Mouse (Mus musculus) frontal cortex, postnatal 36 days (tissue): Measurements from ENCODE around the gene Xlr.
"Not testable (repeated sequence)": the region's sequence is repeated elsewhere in the genome, so short reads cannot be mapped to it uniquely, and the experiment has no call there.

Experiments
- DNase-seq, 2 experiments: peaks; one replicate each; pipeline ENCODE4 v3.0.0; 2022; ENCODE audit warnings: low spot score in 2 of 2

Gene Xlr

GRCm38 (mm10) chrX:53797519-53797918 lies at the start of gene Xlr:
Gene Xlr, minus strand, starts transcription at chrX:53797706.
- not testable (repeated sequence) for DNase-seq

DNA sequence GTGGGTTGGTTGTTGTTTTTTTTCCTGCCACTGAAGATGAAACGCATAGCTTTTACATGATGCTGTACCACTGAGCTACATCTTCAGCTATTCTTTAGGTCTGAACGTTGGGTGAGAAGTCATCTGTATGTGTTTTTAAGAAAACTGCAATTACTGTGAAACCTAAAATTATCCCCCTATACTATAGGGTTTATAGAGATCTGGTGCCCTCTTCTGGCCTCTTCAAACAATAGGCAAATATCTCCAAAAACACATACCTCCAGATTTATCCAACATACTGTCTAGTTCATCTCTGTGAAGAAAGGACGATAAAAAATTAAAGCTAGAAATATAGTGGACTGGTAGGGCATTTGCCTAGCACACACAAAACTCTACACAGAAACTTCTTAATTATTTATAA lies 1.6 kb upstream of the Xlr start:
- peak in 1 of 2 experiments; percentile 2 for DNase-seq

GRCm38 (mm10) chrX:53776276-53776675 lies 21.2 kb downstream of the Xlr start, which contains the start of gene Zfp36l3:
Gene Zfp36l3, minus strand, starts transcription at chrX:53776394.
- DNase-seq = no peak

DNA sequence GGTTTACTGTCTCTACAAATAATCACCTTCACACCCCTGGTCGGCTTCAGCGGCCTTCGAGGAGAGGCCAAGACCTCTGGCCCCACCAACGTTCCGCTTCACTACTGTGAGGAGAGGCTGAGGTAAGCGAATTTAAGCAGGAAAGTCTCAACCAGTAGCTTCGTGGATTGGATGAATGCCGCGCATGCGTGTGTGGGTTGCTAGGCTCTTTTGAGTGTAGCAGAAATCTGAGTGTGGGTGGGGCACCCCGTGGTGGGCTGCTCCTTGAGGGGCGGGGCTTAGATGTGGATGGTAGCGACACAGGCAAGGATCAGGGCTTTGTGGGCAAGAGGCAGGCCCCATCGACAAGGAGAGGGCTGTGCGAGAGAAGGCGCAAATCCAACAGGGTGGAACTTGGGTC lies 39.8 kb downstream of the Xlr start, which contains the start of gene 1700013H16Rik:
TSS of gene 1700013H16Rik (minus strand) at position 96 of the 400 bp plus-strand sequence.
- DNase-seq = no peak

- DNase-seq = no peak
Observed at GRCm38 (mm10) chrX:53752851-53753250, 44.7 kb downstream of the Xlr start.

GRCm38 (mm10) chrX:53728967-53729366 lies 68.5 kb downstream of the Xlr start:
- no peak for DNase-seq
